Mouse (Mus musculus) myocyte (in vitro differentiated cells): Measurements from ENCODE around the gene Clic1.

Experiments used
- POLR2A ChIP-seq: IDR thresholded peaks from one replicate; pipeline ENCODE4 v1.6.1; 2011; ENCODE audit warnings: low read depth, mild to moderate bottlenecking, control low read depth, moderate library complexity; ENCODE audit not compliant: insufficient read length
- USF1 ChIP-seq: IDR thresholded peaks from one replicate; pipeline ENCODE4 v1.6.1; 2011; ENCODE audit warnings: low read depth, mild to moderate bottlenecking, control low read depth, moderate library complexity

- no peak for TF ChIP-seq USF1
- no peak for TF ChIP-seq POLR2A
These were observed 21.5 kb upstream of the Clic1 start for GRCm38 (mm10) chr17:35028315-35028714.
